Mouse (Mus musculus): ENCODE data around the gene Syvn1.

DNA sequence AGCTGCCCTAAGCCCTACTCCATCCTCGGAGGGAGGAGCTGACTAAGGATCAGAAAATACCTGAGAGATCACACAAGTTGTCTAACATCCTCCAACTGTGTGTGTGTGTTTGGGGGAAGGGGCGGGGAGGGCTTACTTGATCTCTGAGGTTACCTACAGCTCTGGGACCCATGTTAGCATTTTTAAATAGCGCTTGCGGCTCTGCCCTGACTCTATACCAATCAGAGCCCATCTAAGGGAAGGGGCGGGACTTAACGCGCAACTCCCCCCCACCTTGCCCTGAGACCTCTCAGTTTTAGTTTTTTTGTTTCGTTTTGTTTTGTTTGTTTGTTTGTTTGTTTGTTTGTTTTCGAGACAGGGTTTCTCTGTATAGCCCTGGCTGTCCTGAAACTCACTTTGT is 16.9 kb upstream of the Syvn1 start:
- TF ChIP-seq CTCF (IDR thresholded peaks at IDR 0.05; ENCODE audit: low read depth): no peak
- TF ChIP-seq EP300 (optimal IDR thresholded peaks at IDR 0.05): no peak

All from stomach, postnatal 0 days (tissue).